Mouse (Mus musculus) ES-Bruce4 (cell line): ENCODE measurements around the gene Vezt.

Experiments used
- CTCF ChIP-seq: IDR thresholded peaks from one replicate; pipeline ENCODE4 v1.8.1; 2011; ENCODE audit warnings: low read depth, low read length
- POLR2A ChIP-seq: IDR thresholded peaks from one replicate; pipeline ENCODE4 v1.8.1; 2011; ENCODE audit warnings: low read length; ENCODE audit not compliant: insufficient read depth

GRCm38 (mm10) chr10:94082040-94082734 lies 46.6 kb upstream of the Vezt start:
- TF ChIP-seq CTCF: no peak
- TF ChIP-seq POLR2A: no peak
